Mouse (Mus musculus) spleen, postnatal 4 days (tissue): ENCODE measurements around the gene Pak3.
A peak's percentile ranks its signal among the peaks of the same experiment; 100 is the strongest.
"Not testable (repeated sequence)": the region's sequence is repeated elsewhere in the genome, so short reads cannot be mapped to it uniquely, and the experiment has no call there.

Experiments used
- DNase-seq, 2 experiments: peaks; one replicate each; pipeline ENCODE4 v3.0.0; 2022; ENCODE audit warnings: low spot score in 2 of 2

Pak3 gene

GRCm38 (mm10) chrX:143518168-143518901, at the start of gene Pak3:
Gene Pak3, plus strand, starts transcription at chrX:143518591.
- no peak for DNase-seq

GRCm38 (mm10) chrX:143482866-143483265, 35.5 kb upstream of the Pak3 start:
- DNase-seq, result peak; percentile 100

- DNase-seq, result no peak
Observed at GRCm38 (mm10) chrX:143501053-143501695, 17.2 kb upstream of the Pak3 start.

GRCm38 (mm10) chrX:143501776-143502365, 16.5 kb upstream of the Pak3 start:
- no peak for DNase-seq

- DNase-seq, result no peak
Observed at GRCm38 (mm10) chrX:143518917-143519316, 526 bp downstream of the Pak3 start.

- DNase-seq, result not testable (repeated sequence)
Observed at GRCm38 (mm10) chrX:143519454-143519853, 1.1 kb downstream of the Pak3 start.

GRCm38 (mm10) chrX:143520195-143520594, 1.8 kb downstream of the Pak3 start:
- no peak for DNase-seq

- no peak for DNase-seq
Observed at GRCm38 (mm10) chrX:143532331-143532730, 13.9 kb downstream of the Pak3 start.

- DNase-seq, result no peak
Observed at GRCm38 (mm10) chrX:143533574-143533973, 15.2 kb downstream of the Pak3 start.

GRCm38 (mm10) chrX:143542756-143543155, 24.4 kb downstream of the Pak3 start:
- DNase-seq, result no peak

GRCm38 (mm10) chrX:143543186-143543793, 24.9 kb downstream of the Pak3 start:
- DNase-seq, result no peak

GRCm38 (mm10) chrX:143573691-143574090, 55.3 kb downstream of the Pak3 start:
- no peak for DNase-seq

- no peak for DNase-seq
Observed at GRCm38 (mm10) chrX:143579925-143580324, 61.5 kb downstream of the Pak3 start.

GRCm38 (mm10) chrX:143580458-143580959, 62.1 kb downstream of the Pak3 start:
- no peak for DNase-seq

- no peak for DNase-seq
Observed at GRCm38 (mm10) chrX:143606877-143607449, 88.6 kb downstream of the Pak3 start.

GRCm38 (mm10) chrX:143618734-143619133, 100.3 kb downstream of the Pak3 start:
- no peak for DNase-seq

GRCm38 (mm10) chrX:143627767-143628166, 109.4 kb downstream of the Pak3 start:
- DNase-seq, result no peak

GRCm38 (mm10) chrX:143643936-143644335, 125.5 kb downstream of the Pak3 start:
- DNase-seq, result no peak

- no peak for DNase-seq
Observed at GRCm38 (mm10) chrX:143644807-143645206, 126.4 kb downstream of the Pak3 start.

GRCm38 (mm10) chrX:143654308-143655176, 136.2 kb downstream of the Pak3 start:
- no peak for DNase-seq

GRCm38 (mm10) chrX:143655177-143655492, 136.7 kb downstream of the Pak3 start:
- no peak for DNase-seq
